Mouse (Mus musculus) myocyte (in vitro differentiated cells): ENCODE results near the gene Khdrbs1. TPM values are rescaled to one million over a fixed set of nuclear protein-coding genes. Genes with fewer than 3 reads are reported as not detected.
A peak's percentile ranks its signal among the peaks of the same experiment; 100 is the strongest.
"Not testable (repeated sequence)": the region's sequence is repeated elsewhere in the genome, so short reads cannot be mapped to it uniquely, and the experiment has no call there.

Experiments used
- H3K27me3 ChIP-seq: one replicate; pipeline ENCODE4 v1.6.1; 2011; ENCODE audit not compliant: control insufficient read depth, insufficient read depth, insufficient read length
- H3K36me3 ChIP-seq: one replicate; pipeline ENCODE4 v1.6.1; 2011; ENCODE audit not compliant: control insufficient read depth, insufficient read depth
- H3K4me2 ChIP-seq: one replicate; pipeline ENCODE4 v1.6.1; 2011; ENCODE audit warnings: low read depth, control low read depth
- H3K4me3 ChIP-seq: one replicate; pipeline ENCODE4 v1.5.1; 2011; ENCODE audit warnings: mild to moderate bottlenecking, control low read depth, moderate library complexity
- H3K79me2 ChIP-seq: one replicate; pipeline ENCODE4 v1.6.1; 2011; ENCODE audit not compliant: control insufficient read depth, insufficient read depth
- H3ac ChIP-seq: one replicate; pipeline ENCODE4 v1.6.1; 2011; ENCODE audit not compliant: control insufficient read depth, insufficient read length
- CEBPB ChIP-seq: IDR thresholded peaks from 2 replicates; pipeline ENCODE4 v1.6.1; 2011; ENCODE audit warnings: mild to moderate bottlenecking, moderate library complexity; ENCODE audit not compliant: poor library complexity, insufficient read depth, severe bottlenecking
- E2F4 ChIP-seq: IDR thresholded peaks from one replicate; pipeline ENCODE4 v1.6.1; 2011; ENCODE audit warnings: mild to moderate bottlenecking, control low read depth, moderate library complexity; ENCODE audit not compliant: insufficient read depth
- MAX ChIP-seq: IDR thresholded peaks from one replicate; pipeline ENCODE4 v1.6.1; 2011; ENCODE audit warnings: low read depth, mild to moderate bottlenecking, control low read depth
- MYOD1 ChIP-seq, 3 experiments: IDR thresholded peaks; one replicate each; pipeline ENCODE4 v1.6.1; 2011; ENCODE audit warnings: control low read depth in 2 of 3, low read depth in 2 of 3, mild to moderate bottlenecking in 2 of 3, moderate library complexity in 1 of 3; ENCODE audit not compliant: insufficient read length in 2 of 3, control insufficient read depth in 1 of 3
- MYOG ChIP-seq, 3 experiments: IDR thresholded peaks; one replicate each; pipeline ENCODE4 v1.6.1; 2011; ENCODE audit warnings: control low read depth in 2 of 3, low read depth in 2 of 3, mild to moderate bottlenecking in 2 of 3; ENCODE audit not compliant: insufficient read length in 2 of 3, control insufficient read depth in 1 of 3, insufficient read depth in 1 of 3
- POLR2A ChIP-seq: IDR thresholded peaks from one replicate; pipeline ENCODE4 v1.6.1; 2011; ENCODE audit warnings: low read depth, mild to moderate bottlenecking, control low read depth, moderate library complexity; ENCODE audit not compliant: insufficient read length
- POLR2AphosphoS2 ChIP-seq: IDR thresholded peaks from one replicate; pipeline ENCODE4 v1.6.1; 2011; ENCODE audit warnings: low read depth, control low read depth; ENCODE audit not compliant: insufficient read length
- REST ChIP-seq: IDR thresholded peaks from one replicate; pipeline ENCODE4 v1.6.1; 2011; ENCODE audit warnings: mild to moderate bottlenecking, control low read depth, moderate library complexity; ENCODE audit not compliant: insufficient read depth, insufficient read length
- SRF ChIP-seq: IDR thresholded peaks from one replicate; pipeline ENCODE4 v1.6.1; 2011; ENCODE audit warnings: low read depth; ENCODE audit not compliant: control insufficient read depth, insufficient read length
- TCF12 ChIP-seq: IDR thresholded peaks from one replicate; pipeline ENCODE4 v1.6.1; 2011; ENCODE audit warnings: mild to moderate bottlenecking, control low read depth; ENCODE audit not compliant: poor library complexity, insufficient read depth, severe bottlenecking
- TCF3 ChIP-seq: IDR thresholded peaks from one replicate; pipeline ENCODE4 v1.6.1; 2011; ENCODE audit warnings: low read depth, control low read depth; ENCODE audit not compliant: insufficient read length
- USF1 ChIP-seq: IDR thresholded peaks from one replicate; pipeline ENCODE4 v1.6.1; 2011; ENCODE audit warnings: low read depth, mild to moderate bottlenecking, control low read depth, moderate library complexity
- polyA plus RNA-seq: library from polyadenylated mRNA; unstranded; fragments of >200 nt; fragmentation: generic; extraction: Trizol; gene quantifications from one replicate; pipeline ENCODE4 v1.2.1, GENCODE M21; 2012; ENCODE audit warnings: missing spikeins

Gene Khdrbs1
- polyA plus RNA-seq, 1 experiment, result 40.4 TPM

GRCm38 (mm10) chr4:129739111-129739645 lies 2.9 kb downstream of the Khdrbs1 start:
- Histone ChIP-seq H3ac (no peak overlapping the region), H3K27me3 (no peaks in the 10 kb centered on the region), H3K79me2 (peaks cover 76% of the 10 kb centered on the region), H3K36me3 (peaks cover 4% of the 10 kb centered on the region), H3K4me2 (peak overlapping the region; percentile 78), H3K4me3 (no peak overlapping the region)
- TF ChIP-seq POLR2A (no peak), CEBPB (no peak), TCF12 (no peak), TCF3 (no peak), E2F4 (no peak)

GRCm38 (mm10) chr4:129736173-129736572 lies 5.9 kb downstream of the Khdrbs1 start:
- no peak for TF ChIP-seq REST
- TF ChIP-seq MYOD1 (IDR thresholded peaks at IDR 0.05; ENCODE audit: control insufficient read depth in 1 of 3, insufficient read length in 2 of 3, low read depth in 2 of 3), result no peak
- no peak for TF ChIP-seq POLR2AphosphoS2
- TF ChIP-seq CEBPB, result no peak
- TF ChIP-seq TCF12, result no peak
- Histone ChIP-seq H3K36me3 (peaks cover 4% of the 10 kb centered on the region), H3ac (no peak overlapping the region), H3K27me3 (no peaks in the 10 kb centered on the region), H3K4me2 (no peak overlapping the region), H3K4me3 (no peak overlapping the region), H3K79me2 (peaks cover 100% of the 10 kb centered on the region)

- peaks cover 100% of the 10 kb centered on the region for H3K79me2 ChIP-seq
- not testable (repeated sequence) for H3K27me3 ChIP-seq, H3K4me2 ChIP-seq, H3K4me3 ChIP-seq, H3ac ChIP-seq, H3K36me3 ChIP-seq
Measured at GRCm38 (mm10) chr4:129735485-129735884, 6.6 kb downstream of the Khdrbs1 start.

- H3K27me3 ChIP-seq, result no peaks in the 10 kb centered on the region
- H3K36me3 ChIP-seq, result peaks cover 13% of the 10 kb centered on the region
- TF ChIP-seq TCF3, result no peak
- no peak for TF ChIP-seq USF1
- TF ChIP-seq TCF12, result no peak
- TF ChIP-seq MYOG (IDR thresholded peaks at IDR 0.05; ENCODE audit: control insufficient read depth in 1 of 3, insufficient read depth in 1 of 3, insufficient read length in 2 of 3, low read depth in 2 of 3), result no peak
- no peak for TF ChIP-seq REST
Measured at GRCm38 (mm10) chr4:129731423-129731822, 10.7 kb downstream of the Khdrbs1 start.

GRCm38 (mm10) chr4:129716310-129716709 lies 25.8 kb downstream of the Khdrbs1 start:
- Histone ChIP-seq H3ac (no peak overlapping the region), H3K4me2 (no peak overlapping the region), H3K4me3 (no peak overlapping the region), H3K36me3 (peaks cover 46% of the 10 kb centered on the region), H3K27me3 (no peaks in the 10 kb centered on the region), H3K79me2 (no peaks in the 10 kb centered on the region)
- TF ChIP-seq SRF (no peak), MYOD1 (IDR thresholded peaks at IDR 0.05; ENCODE audit: control insufficient read depth in 1 of 3, insufficient read length in 2 of 3, low read depth in 2 of 3) (no peak), E2F4 (no peak), CEBPB (no peak), USF1 (no peak), TCF3 (no peak), REST (no peak), MYOG (IDR thresholded peaks at IDR 0.05; ENCODE audit: control insufficient read depth in 1 of 3, insufficient read depth in 1 of 3, insufficient read length in 2 of 3, low read depth in 2 of 3) (no peak), POLR2AphosphoS2 (no peak), TCF12 (no peak), POLR2A (no peak), MAX (no peak)

More at GRCm38 (mm10) chr4:129731423-129731822, 10.7 kb downstream of the Khdrbs1 start:
- peaks cover 88% of the 10 kb centered on the region for H3K79me2 ChIP-seq
- no peak overlapping the region for H3K4me3 ChIP-seq
- no peak overlapping the region for H3ac ChIP-seq
- H3K4me2 ChIP-seq, result no peak overlapping the region

- TF ChIP-seq USF1 (no peak), TCF12 (peak; percentile 65), MAX (no peak), E2F4 (no peak), REST (no peak), MYOD1 (IDR thresholded peaks at IDR 0.05; ENCODE audit: control insufficient read depth in 1 of 3, insufficient read length in 2 of 3, low read depth in 2 of 3) (peak; percentile 54 to 87 (median 84)), MYOG (IDR thresholded peaks at IDR 0.05; ENCODE audit: control insufficient read depth in 1 of 3, insufficient read depth in 1 of 3, insufficient read length in 2 of 3, low read depth in 2 of 3) (peak in 2 of 3 experiments; percentile 72 to 83), CEBPB (no peak), SRF (no peak), POLR2A (no peak), TCF3 (no peak), POLR2AphosphoS2 (no peak)
- Histone ChIP-seq H3K27me3 (no peaks in the 10 kb centered on the region), H3K79me2 (peaks cover 5% of the 10 kb centered on the region), H3K4me2 (no peak overlapping the region), H3K4me3 (no peak overlapping the region), H3K36me3 (peaks cover 32% of the 10 kb centered on the region), H3ac (no peak overlapping the region)
Measured at GRCm38 (mm10) chr4:129709486-129710129, 32.5 kb downstream of the Khdrbs1 start.
